Mouse (Mus musculus): ENCODE data around the gene Tspan18.

The Tspan18 gene

DNA sequence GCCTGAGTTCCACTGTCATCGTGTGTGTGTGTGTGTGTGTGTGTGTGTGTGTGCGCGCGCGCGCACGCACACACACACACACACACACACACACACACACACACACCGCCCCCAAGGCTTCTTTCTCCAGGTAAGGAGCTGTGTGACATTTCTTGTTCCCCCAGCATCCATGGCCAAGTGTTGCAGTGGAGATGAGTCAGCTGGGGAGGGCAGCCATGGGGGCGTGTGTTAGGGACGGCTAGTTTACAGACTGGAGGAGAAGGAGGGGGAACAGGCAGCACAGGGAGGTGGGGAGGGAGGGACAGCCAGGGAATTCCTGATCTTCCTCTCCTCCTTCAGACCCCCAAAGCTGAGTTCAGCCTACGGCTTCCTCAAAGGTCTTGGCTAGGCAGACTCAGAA lies 151.4 kb downstream of the Tspan18 start:
- no peak for DNase-seq (ENCODE audit: low spot score)

DNA sequence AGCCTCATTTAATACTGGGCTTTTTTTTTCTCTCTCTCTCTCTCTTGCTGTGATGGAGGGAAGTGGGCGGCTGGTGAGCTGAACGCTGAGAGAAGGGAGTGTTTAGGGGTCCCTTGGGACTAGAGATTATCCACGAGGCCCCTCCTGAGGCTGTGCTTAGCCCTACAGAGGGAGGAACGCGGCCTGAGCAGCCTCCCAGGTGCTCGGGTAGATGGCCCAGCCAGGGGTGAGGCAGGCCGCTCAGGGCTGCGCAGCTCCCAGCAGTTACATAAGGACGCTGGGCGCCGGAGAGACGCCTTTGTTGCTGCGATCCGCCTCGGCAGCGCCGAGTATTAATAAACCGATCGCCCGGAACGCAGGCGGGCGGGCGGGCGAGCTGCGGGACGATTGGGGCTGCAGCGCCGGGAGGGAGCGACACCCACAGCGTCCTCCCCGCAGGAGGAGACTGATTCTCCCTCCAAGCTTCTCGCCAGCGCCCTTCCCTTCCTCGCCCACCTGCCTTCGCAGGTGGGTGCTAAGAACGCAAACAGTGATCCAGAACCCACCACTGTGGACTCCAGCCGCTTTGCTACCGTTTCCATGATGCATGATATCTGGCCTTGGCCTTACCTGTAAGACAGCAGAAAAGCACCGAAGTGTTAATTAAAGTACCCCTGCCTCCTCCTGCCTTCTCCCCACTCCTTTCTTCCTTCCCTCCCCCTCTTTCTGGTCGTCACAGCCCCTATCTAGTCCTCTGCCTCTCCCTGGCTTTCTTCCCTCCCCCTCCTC lies 154.0 kb downstream of the Tspan18 start:
- no peak for DNase-seq (ENCODE audit: low spot score)

DNA sequence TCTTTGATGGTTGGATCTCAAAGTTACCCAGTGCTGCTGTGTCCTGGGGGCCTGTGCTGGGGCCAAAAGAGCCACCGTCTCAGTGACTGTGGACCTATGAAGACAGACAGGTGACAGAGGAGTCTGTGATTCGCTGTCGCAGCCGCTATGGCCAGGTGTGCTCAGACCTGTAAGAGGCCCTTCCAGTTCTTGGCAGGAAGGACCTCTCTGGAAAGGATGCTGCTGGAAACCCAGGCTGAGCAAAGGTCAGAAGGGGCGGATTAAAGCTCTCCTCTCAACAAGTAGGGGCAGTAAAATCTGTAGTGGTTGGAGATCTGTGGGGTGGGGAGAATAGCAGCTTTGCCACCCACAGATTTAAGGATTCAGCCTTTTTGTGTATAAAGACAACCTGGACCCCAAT lies 154.7 kb downstream of the Tspan18 start:
- no peak for DNase-seq (ENCODE audit: low spot score)

DNA sequence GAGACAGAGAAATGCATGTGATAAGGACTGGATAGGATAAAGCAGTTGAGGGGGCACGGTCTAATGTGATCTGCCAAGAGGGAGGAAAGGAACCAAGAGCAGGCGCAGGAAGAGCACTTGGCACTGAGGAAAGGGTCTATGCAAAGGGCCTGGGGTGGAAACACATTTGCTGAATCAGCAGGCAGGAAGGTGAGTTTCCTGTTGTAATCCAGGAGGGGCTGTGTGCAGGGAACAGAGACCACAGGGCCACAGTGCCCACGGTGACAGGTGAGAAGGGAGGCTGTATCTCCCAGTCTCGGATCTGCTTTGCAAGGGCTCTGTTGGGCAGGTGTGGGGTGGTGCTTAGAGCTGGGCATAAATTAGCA lies 156.0 kb downstream of the Tspan18 start:
- DNase-seq (ENCODE audit: low spot score): no peak

DNA sequence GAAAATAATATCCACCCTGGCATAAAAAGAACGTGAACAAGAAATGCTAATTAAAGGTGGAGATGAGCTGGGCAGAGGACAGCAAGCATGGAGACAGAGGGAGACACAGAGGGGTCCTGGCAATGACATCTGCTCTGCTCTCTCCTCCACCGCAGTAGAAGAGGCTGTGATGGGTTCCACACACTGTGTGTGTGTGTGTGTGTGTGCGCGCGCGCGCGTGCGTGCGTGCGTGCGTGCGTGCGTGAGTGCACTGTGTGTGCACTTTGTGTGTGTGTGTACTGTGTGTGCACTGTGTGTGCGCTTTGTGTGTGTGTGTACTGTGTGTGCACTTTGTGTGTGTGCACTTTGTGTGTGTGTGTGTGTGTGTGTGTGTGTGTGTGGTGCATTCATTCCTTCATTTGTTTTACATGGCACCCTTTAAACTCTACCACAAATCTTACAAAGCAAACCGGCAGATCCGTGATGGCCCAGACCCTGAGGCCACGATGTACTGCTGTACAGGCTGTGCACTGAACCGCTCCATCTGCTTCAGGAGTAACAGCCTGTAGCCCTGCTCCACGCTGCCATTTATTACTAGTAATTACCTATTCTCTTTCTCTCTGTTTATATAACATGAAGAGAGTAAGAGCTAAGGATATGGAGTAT lies 156.5 kb downstream of the Tspan18 start:
- DNase-seq (ENCODE audit: low spot score): no peak

DNA sequence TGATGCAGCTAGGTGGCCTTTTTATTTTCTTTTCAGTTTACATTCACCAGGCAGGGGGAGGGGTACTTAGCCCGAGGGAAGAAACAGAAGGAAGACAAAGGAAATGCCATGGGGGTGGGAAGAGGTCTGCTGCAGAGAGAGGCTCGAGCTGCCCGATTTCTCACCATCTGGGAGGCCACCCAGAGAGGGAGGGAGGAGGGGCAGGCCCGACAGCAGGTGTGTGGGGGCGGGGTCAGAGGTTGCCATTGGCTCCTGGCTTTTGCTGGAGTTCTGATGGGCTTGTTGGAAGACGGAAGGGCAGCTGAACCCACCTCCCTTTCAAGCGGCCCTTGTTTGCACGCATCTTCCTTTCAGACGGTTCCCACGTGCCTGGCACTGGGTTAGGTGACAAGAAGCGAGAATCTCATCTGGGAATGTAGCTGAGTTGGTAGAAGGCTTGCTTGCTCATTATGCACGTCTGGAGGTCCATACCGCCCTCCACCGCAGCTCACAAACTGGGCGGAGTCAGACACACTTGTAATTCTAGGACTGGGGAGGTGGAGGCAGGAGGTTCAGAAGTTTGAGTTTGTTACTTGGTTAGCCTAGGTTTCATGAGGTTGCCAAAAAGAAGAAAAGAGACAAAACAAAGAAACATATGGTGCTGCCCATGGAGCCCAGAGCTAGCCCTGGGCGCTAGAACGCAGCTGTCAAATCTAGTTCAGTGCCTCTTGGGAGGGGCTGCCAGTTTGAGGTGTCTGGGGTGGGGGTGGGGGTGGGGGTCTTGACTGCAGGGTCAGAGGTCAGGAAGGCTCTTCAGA lies 157.2 kb downstream of the Tspan18 start:
- no peak for DNase-seq (ENCODE audit: low spot score)

DNA sequence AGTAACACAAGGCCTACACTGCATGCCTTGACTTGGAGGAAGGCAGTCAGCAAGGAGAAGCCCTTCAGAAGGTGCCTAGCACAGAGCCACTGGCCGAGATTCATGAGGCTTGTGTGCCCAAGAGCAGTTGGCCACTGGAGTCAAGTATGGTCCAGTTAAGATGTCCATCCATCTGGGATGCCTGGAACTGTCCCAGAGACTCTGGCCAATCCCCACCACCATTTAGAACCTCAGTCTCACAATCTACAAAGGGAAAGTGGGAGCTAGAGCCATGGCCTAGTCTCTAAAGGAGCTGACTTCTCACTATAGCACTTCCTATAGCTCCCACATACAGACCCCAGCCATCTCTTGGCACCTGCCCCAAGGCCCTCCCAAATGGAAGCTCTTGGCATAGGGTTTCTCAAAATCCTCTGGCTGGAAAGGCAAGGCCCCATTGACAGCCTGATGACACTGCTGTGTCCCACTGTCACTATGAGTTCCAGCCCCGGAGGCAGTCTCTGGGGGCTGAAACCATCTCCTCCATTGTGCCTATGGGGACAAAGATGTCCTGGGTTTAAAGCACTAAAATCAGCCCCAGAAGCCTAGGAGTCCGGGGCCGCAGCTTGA lies 158.0 kb downstream of the Tspan18 start:
- no peak for DNase-seq (ENCODE audit: low spot score)

DNA sequence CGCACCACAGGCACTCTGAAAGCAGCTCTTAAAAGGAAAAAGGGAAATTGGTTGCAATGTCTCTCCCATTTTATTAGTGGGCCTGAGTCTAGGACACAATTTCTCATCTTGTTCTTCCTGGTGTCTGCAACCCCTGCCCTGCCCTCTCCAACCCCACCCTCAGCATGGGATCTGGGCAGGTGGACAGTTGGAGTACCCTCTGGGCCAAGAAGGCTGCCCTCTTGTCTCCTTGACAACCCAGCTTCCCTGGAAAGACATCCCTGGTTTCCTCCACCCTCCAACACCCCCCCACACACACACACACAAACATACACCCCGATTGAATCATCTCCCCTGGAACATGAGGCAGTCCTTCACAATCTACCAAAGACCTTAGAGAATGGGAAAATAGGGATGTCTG lies 158.6 kb downstream of the Tspan18 start:
- no peak for DNase-seq (ENCODE audit: low spot score)

DNA sequence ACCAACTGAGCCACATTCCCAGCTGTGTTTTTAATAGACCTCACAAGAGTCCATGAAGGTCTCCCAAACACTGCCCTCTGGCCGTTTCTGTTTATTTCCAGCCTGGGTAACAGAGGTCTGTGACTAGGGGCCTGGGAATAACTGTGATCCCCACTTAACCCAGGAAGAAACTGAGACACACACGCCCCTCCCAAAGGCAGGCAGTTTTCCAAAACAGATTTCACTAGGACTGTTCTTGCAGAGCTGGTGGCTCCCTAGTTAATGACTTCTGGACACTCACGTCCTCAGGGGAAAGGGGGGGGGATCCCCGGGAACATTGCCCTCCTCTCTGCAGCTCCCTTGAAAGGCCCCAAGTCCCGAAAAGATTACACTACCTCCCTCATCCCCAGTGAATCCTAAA lies 159.0 kb downstream of the Tspan18 start:
- no peak for DNase-seq (ENCODE audit: low spot score)

DNA sequence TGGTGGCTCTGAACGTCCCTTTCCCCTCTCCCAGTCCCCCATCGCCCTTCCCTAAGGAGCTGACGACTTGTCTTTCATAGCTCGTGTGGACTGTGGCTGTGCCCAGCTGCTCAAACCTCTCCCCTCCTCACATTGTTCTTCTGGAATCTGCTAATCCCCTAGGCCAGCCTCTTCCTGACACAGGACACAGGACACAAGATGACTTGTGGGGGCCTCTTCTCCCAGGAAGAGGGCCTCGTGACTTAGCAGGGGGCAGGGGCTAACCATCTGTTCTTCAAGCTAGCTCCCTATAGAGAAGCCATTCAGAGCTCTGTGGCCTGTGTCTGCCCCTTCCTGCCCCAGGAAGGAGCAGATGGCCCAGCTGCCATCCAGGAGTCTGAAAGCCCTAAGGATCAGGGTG lies 160.1 kb downstream of the Tspan18 start:
- DNase-seq (ENCODE audit: low spot score): no peak

DNA sequence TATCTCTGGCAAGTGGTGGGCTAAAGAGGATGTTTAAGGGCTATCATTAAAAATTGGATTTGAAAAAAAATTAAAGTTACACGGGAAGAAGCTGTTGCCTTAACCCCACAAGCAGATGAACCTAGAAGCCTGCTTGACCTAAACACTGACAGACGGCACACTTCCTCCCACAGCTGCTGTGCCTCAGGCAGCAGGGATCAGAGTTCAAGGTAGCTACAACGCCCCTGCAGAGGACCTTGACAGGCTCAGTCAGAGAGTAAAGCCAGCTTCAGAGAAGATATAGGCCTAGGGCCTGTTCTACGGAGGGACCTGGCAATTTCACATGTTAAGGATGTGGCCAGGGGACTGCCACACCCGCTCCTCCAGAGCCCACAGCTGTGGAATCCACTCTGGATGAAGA lies 161.8 kb downstream of the Tspan18 start:
- DNase-seq (ENCODE audit: low spot score): no peak

DNA sequence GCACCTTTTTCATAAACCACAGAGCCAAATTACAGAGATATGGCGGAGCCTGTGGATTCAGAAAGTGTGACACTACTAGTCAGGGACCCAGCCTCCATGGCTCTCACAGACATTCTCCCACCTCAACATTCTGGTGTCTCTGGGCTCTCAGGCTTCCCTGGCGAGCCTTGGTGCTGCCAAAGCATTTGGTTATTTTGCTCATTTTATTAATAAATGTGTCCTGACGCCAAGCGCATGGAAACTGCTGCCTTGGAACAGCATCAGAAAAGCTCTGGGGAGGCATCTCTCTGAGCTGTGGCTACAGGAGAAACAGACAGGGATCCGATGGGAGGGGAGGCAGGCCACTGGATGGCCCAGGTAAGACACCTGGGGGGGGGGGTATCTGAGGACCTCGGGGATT lies 162.4 kb downstream of the Tspan18 start:
- DNase-seq (ENCODE audit: low spot score): no peak

DNA sequence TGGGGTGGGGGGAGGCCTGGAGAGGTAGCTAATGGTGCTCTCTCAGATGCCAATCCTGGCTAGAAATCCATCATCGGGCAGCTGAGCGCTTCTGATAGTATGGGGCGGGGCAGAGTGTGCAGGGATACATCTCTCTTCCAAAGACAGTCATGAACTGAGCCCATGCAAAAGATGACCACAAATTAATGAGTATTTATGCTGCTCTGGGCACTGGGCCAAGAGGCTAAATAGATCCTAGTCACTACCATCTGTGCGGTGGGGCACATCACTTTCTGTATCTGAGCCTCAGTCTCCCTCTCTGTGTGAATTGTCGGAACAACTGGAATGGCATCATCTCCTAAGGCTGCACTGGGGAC lies 163.5 kb downstream of the Tspan18 start:
- no peak for DNase-seq (ENCODE audit: low spot score)

DNA sequence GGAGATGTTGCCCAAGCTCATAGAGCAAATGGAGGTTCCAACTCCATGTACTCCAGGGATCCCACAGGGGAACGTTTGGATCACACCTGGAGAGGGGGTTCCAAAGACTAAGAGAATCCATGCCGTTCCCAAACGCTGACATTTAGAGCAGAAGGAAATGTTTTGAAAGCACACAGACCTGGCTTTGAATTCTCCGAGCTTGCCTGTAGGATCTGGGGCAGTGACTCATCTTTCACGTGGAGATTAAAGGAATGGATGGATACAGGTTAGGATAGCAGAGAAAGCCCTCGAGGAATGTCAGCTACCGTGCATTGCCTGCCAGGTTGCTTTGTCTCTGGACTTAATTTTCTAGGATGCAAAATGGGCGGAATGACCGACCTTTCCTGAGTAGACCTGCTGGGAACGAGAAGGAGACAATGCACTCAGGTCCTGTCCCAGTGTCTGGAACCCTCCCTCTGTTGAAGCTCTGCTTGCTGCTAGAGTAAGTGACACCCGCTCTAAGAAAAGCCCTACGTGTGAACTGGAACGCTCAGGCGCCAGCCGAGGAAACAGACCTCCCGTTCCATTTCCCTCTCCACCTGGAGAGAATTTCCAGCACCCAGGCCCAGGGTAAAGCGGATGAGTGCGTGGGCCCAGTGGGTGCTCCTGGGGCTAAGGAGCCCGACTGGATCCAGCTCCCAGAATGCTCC lies 164.0 kb downstream of the Tspan18 start:
- DNase-seq (ENCODE audit: low spot score): no peak

DNA sequence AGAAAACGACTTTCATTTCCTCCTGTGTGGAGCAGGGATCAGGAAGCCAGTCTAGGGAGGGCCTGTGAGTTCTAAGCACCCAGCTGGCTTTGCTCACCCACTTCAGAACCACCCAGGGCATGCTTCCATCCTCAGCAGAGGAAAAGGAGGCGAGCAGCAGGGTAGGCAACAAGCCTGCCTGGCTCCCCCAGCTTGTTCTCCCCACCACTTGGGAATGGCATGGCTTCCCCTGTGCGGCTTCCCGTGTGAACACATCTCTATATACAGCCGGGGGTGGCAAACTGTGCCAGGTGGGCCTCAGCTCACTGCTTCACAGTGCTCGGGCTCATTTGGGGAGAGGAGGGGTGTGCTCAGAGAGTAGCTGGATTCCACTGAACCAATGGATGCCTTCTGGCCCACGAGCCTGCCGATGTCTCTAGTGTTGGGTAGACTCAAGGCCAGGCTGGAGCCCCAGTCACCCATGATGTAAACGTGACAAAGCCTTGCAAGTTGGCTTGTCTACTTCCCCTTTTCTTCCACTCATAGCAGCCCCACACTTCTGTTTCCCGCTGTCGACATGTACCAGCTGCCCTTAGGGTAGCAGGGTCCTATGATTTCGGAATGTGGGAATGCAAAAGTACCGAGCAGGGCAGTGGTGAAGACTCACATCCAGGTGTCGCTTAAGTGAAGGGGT lies 167.4 kb downstream of the Tspan18 start:
- DNase-seq (ENCODE audit: low spot score): no peak

DNA sequence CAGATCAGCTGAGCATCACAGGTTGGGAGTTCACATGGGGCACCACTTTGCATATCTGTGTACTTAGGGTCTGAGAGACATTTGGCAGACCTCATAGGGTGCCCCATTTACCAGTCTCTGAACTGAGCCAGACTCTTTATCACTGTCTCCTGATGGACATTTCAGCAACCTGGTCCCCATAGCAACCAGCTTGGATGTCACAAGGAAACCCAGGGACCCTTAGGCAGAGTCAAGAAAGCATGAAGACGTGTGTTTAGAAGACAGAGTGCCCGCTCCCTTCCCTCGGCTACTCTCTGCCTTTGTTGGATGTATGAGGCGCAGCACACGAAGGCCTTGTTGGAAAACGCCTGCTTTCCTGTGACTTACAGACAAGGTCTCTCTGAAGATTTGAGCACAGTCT lies 168.0 kb downstream of the Tspan18 start:
- no peak for DNase-seq (ENCODE audit: low spot score)

DNA sequence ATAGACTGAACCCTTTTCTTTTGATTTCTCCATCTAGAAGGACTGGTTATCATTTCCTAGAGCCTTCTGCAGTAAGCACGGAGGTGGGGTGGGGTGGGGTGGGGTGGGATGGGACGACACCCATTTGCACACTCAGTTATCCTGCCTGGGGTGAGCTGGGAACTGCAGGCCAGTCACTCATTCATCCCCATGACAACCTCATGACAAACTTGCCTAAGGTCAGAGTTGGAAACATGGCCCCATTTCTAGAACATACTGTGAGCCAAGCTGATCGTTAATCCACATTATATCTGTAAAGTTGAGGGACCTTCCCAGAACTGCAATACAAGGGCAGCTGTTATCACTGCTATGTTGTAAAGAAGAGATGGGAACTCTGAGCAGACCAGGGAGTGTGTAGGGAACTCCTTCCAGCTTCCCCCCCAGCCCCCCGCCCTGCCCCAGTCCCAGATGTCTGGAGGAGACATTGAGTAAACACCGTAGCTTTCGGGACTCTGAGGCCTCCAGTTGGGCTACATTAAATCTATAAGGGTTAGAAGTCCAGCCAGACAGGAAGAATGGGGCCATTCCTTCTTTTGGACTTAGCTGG lies 170.5 kb downstream of the Tspan18 start:
- DNase-seq (ENCODE audit: low spot score): no peak

DNA sequence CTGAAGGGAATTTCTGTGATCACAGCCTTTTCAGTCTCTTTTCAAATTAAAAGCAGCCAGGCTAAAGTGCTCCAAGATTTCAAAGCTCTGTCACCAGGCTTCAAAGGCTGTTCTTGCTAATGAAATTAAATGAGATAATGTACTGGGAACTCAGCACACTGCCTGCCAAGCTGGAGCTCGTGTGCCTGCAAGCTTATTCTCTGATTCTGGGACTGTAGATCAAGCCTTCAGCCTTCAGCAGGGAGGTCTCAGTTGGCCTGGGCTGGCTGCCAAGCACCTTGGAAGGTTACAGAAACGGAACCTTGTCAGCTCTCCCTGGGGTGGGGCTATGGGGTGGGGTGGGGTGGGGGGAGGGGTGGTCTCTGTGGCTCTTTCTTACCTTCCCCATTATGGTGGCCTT lies 171.0 kb downstream of the Tspan18 start:
- no peak for DNase-seq (ENCODE audit: low spot score)

DNA sequence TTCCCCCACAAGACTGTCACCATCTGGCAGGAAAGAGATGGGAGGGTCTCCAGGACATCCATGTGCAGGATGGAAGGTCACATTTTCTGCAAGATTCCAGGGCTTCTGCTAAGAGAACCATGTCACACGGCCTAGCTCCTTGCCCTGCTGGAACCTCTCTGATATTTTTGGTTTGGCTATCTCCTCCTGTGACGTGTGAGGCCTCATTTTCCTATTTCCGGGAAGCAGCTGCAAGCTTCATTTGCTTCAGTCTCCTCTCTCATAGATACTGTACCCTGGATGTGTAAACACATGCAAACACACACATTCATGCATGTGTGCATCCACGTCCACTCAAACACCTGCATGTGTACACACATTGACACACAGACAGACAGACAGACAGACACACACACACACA lies 171.5 kb downstream of the Tspan18 start:
- no peak for DNase-seq (ENCODE audit: low spot score)

DNA sequence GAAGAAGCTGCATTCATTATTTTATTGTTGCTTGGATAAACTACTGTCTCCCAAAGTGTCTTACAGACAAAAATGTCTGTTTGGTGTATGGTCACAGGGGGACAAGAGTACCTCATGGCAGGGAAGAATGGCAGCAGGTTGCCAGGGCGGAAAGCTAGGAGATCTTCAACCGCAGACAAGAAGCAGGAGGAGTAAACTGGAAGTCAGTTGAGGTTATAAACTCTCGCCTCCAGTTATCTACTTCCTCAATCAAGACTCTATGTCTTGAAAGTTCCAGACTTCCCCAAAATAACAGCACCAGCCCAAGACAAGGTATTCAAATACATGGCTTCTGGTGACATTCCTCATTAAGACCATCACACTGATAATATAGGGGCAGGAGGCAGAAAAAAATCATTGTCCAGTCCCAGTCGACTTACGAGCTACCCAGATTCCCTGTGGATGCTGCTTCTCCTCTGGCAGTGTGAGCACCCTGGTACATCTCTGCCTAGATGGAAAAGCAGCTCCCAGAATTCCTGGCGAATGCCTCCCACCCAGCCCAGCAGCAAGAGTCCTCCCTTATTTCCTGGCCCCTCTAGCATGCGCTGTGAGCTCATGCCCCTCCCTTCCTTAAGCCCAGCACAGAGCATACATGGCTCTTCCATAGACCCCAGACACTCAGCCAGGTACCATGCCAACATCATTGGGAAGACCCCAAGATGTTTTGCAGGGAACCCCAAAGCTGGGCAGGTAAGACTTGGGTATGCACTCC lies 172.2 kb downstream of the Tspan18 start:
- no peak for DNase-seq (ENCODE audit: low spot score)

Data from urinary bladder, postnatal 10 days (tissue).